Mouse (Mus musculus) erythroblast, embryonic 14.5 days (primary cell): ENCODE measurements around the gene Parp8.

Source experiments
- GATA1 ChIP-seq: IDR thresholded peaks from 2 replicates; pipeline ENCODE4 v1.6.1; 2012; ENCODE audit warnings: low read length, inconsistent platforms, mixed read lengths
- TAL1 ChIP-seq: IDR thresholded peaks from 3 replicates; pipeline ENCODE4 v1.6.1; 2012; ENCODE audit warnings: low read length, inconsistent platforms, mixed read lengths

GRCm38 (mm10) chr13:116870221-116870620 lies 155.1 kb downstream of the Parp8 start:
- no peak for TF ChIP-seq GATA1
- TF ChIP-seq TAL1 = no peak
